8 mouse cellular contexts compared by ENCODE assay signal in genomic region chr15:6708526-6709441, GRCm38 (mm10). TPM values are rescaled to one million over a fixed set of nuclear protein-coding genes. Genes with fewer than 3 reads are reported as not detected.
DNase-seq lines count a peak whose midpoint lies in the region; ATAC-seq and TF ChIP-seq lines count a peak whose summit lies in the region.

No protein-coding gene starts in this region.

- TF ChIP-seq POLR2A in cerebellum, adult 2 months (IDR thresholded peaks at IDR 0.05; ENCODE audit: borderline replicate concordance, insufficient read depth, low read length) = no peak
- TF ChIP-seq POLR2A in myocyte (IDR thresholded peaks at IDR 0.05; ENCODE audit: insufficient read length, low read depth) = no peak

- H3K4me2 ChIP-seq in forebrain, embryonic 15.5 days (replicated peaks) = peak overlapping the region; percentile 95
- H3K4me2 ChIP-seq in hindbrain, postnatal 0 days (ENCODE audit: low read depth, low read length) = peak overlapping the region; percentile 97
- peak overlapping the region; percentile 69 for H3K4me2 ChIP-seq in liver, embryonic 11.5 days
- H3K4me2 ChIP-seq in myocyte (ENCODE audit: low read depth) = peak overlapping the region; percentile 91
- H3K4me2 ChIP-seq in stomach, embryonic 14.5 days (replicated peaks; ENCODE audit: low read depth, low read length) = peak overlapping the region; percentile 91

- peak overlapping the region; percentile 97 for H3K9ac ChIP-seq in forebrain, embryonic 15.5 days (replicated peaks)
- peak overlapping the region; percentile 91 for H3K9ac ChIP-seq in hindbrain, postnatal 0 days (replicated peaks; ENCODE audit: low read length)
- H3K9ac ChIP-seq in liver, embryonic 11.5 days (ENCODE audit: low read depth, low read length) = peak overlapping the region; percentile 96
- H3K9ac ChIP-seq in stomach, embryonic 14.5 days (replicated peaks; ENCODE audit: low read depth, low read length) = peak overlapping the region; percentile 85

- H3K4me3 ChIP-seq in cerebellum, adult 2 months (replicated peaks; ENCODE audit: insufficient read depth, low read depth, low read length) = peak overlapping the region; percentile 98
- H3K4me3 ChIP-seq in forebrain, embryonic 15.5 days = peak overlapping the region; percentile 92
- H3K4me3 ChIP-seq in hindbrain, postnatal 0 days (ENCODE audit: low read length) = peak overlapping the region; percentile 99
- peak overlapping the region; percentile 94 for H3K4me3 ChIP-seq in liver, embryonic 11.5 days (ENCODE audit: low read depth, low read length)
- H3K4me3 ChIP-seq in myocyte = peak overlapping the region; percentile 45
- peak overlapping the region; percentile 91 for H3K4me3 ChIP-seq in stomach, embryonic 14.5 days (ENCODE audit: low read depth, low read length)

- peaks cover 49% of the 10 kb centered on the region for H3K79me2 ChIP-seq in myocyte (ENCODE audit: control insufficient read depth, insufficient read depth)

- no peaks in the 10 kb centered on the region for H3K9me3 ChIP-seq in forebrain, embryonic 15.5 days
- no peaks in the 10 kb centered on the region for H3K9me3 ChIP-seq in hindbrain, postnatal 0 days (ENCODE audit: low read length)
- H3K9me3 ChIP-seq in liver, embryonic 11.5 days (ENCODE audit: control insufficient read depth, low read length) = no peaks in the 10 kb centered on the region
- H3K9me3 ChIP-seq in stomach, embryonic 14.5 days (ENCODE audit: control insufficient read depth, low read depth, low read length) = no peaks in the 10 kb centered on the region

- peak; percentile 13 for DNase-seq in layer of hippocampus, adult 11-12 months (ENCODE audit: low spot score)
- no peak for DNase-seq in layer of hippocampus, adult 9-10 months (ENCODE audit: low spot score)
- peak; percentile 55 to 66 for DNase-seq in cerebellum, adult 2 months
- DNase-seq in hindbrain, postnatal 0 days (ENCODE audit: low spot score) = peak; percentile 18
- peak; percentile 64 for DNase-seq in liver, embryonic 11.5 days (ENCODE audit: low spot score)

- H3ac ChIP-seq in myocyte (ENCODE audit: control insufficient read depth, insufficient read length) = peak overlapping the region; percentile 86

- no peaks in the 10 kb centered on the region for H3K27me3 ChIP-seq in cerebellum, adult 2 months (ENCODE audit: control insufficient read depth, insufficient read depth, low read length)
- H3K27me3 ChIP-seq in forebrain, embryonic 15.5 days = 0 out of 2 replicates have a peak, but pooled peaks cover 4% of the 10 kb centered on the region
- H3K27me3 ChIP-seq in hindbrain, postnatal 0 days (ENCODE audit: insufficient read depth, low read length) = no peaks in the 10 kb centered on the region
- no peaks in the 10 kb centered on the region for H3K27me3 ChIP-seq in liver, embryonic 11.5 days (replicated peaks; ENCODE audit: control insufficient read depth, insufficient read depth, low read length)
- no peaks in the 10 kb centered on the region for H3K27me3 ChIP-seq in myocyte (ENCODE audit: control insufficient read depth, insufficient read depth, insufficient read length)
- no peaks in the 10 kb centered on the region for H3K27me3 ChIP-seq in stomach, embryonic 14.5 days (ENCODE audit: control insufficient read depth, insufficient read depth, low read length)

- H3K27ac ChIP-seq in cerebellum, adult 2 months (ENCODE audit: insufficient read depth, low read length) = peak overlapping the region; percentile 23; the same call in 1 of the 2 replicates
- H3K27ac ChIP-seq in forebrain, embryonic 15.5 days (replicated peaks) = peak overlapping the region; percentile 96
- peak overlapping the region; percentile 96 for H3K27ac ChIP-seq in hindbrain, postnatal 0 days
- peak overlapping the region; percentile 93 for H3K27ac ChIP-seq in liver, embryonic 11.5 days (ENCODE audit: low read depth, low read length)
- H3K27ac ChIP-seq in stomach, embryonic 14.5 days (ENCODE audit: low read length) = peak overlapping the region; percentile 92

- WGBS in cerebellum, adult 2 months = 1% methylated on average over 89 of the region's 89 CpGs
- under 1% methylated on average over 86 of the region's 89 CpGs for WGBS in forebrain, embryonic 15.5 days
- under 1% methylated on average over 72 of the region's 89 CpGs for WGBS in hindbrain, postnatal 0 days
- WGBS in liver, embryonic 11.5 days = under 1% methylated on average over 78 of the region's 89 CpGs
- under 1% methylated on average over 79 of the region's 89 CpGs for WGBS in stomach, embryonic 14.5 days

- peak; percentile 86 for ATAC-seq in forebrain, embryonic 15.5 days (replicated peaks)
- peak; percentile 84; the same call in 1 of the 2 replicates for ATAC-seq in hindbrain, postnatal 0 days
- peak; percentile 39 for ATAC-seq in liver, embryonic 11.5 days (replicated peaks; ENCODE audit: low FRiP score)
- peak; percentile 73 for ATAC-seq in stomach, embryonic 14.5 days (ENCODE audit: insufficient number of reproducible peaks, insufficient read depth, low FRiP score, low read depth)

- no peaks in the 10 kb centered on the region for H3K36me3 ChIP-seq in forebrain, embryonic 15.5 days
- H3K36me3 ChIP-seq in hindbrain, postnatal 0 days (ENCODE audit: insufficient read depth, low read length) = no peaks in the 10 kb centered on the region
- H3K36me3 ChIP-seq in liver, embryonic 11.5 days (ENCODE audit: control insufficient read depth, insufficient read depth, low read length) = no peaks in the 10 kb centered on the region
- no peaks in the 10 kb centered on the region for H3K36me3 ChIP-seq in myocyte (ENCODE audit: control insufficient read depth, insufficient read depth)
- no peaks in the 10 kb centered on the region for H3K36me3 ChIP-seq in stomach, embryonic 14.5 days (ENCODE audit: control insufficient read depth, insufficient read depth, low read length)

- peaks cover 5% of the 10 kb centered on the region; the same call in 1 of the 2 replicates for H3K4me1 ChIP-seq in cerebellum, adult 2 months (ENCODE audit: control insufficient read depth, insufficient read depth, low read length)
- peaks cover 41% of the 10 kb centered on the region for H3K4me1 ChIP-seq in forebrain, embryonic 15.5 days
- peaks cover 11% of the 10 kb centered on the region; the same call in 1 of the 2 replicates for H3K4me1 ChIP-seq in hindbrain, postnatal 0 days (ENCODE audit: insufficient read depth, low read length)
- H3K4me1 ChIP-seq in liver, embryonic 11.5 days (replicated peaks; ENCODE audit: control insufficient read depth, insufficient read depth, low read length) = peaks cover 39% of the 10 kb centered on the region
- H3K4me1 ChIP-seq in stomach, embryonic 14.5 days (ENCODE audit: control insufficient read depth, insufficient read depth, low read length) = peaks cover 20% of the 10 kb centered on the region; the same call in 1 of the 2 replicates

- TF ChIP-seq CTCF in cerebellum, adult 2 months (IDR thresholded peaks at IDR 0.05; ENCODE audit: borderline replicate concordance, insufficient read depth, low read depth, low read length) = no peak
- no peak for TF ChIP-seq CTCF in hindbrain, postnatal 0 days (IDR thresholded peaks at IDR 0.05; ENCODE audit: low read depth)

TF ChIP-seq in myocyte, 11 proteins besides CTCF, POLR2A, EP300 and RAD21:
- TF ChIP-seq POLR2AphosphoS2 (IDR thresholded peaks at IDR 0.05; ENCODE audit: insufficient read length, low read depth) = no peak
- no peak for TF ChIP-seq REST (IDR thresholded peaks at IDR 0.05; ENCODE audit: insufficient read depth, insufficient read length)
- TF ChIP-seq TCF3 (IDR thresholded peaks at IDR 0.05; ENCODE audit: insufficient read length, low read depth) = no peak
- TF ChIP-seq MYOD1 (IDR thresholded peaks at IDR 0.05; ENCODE audit: control insufficient read depth in 1 of 3, insufficient read length in 2 of 3, low read depth in 2 of 3) = no peak

RNA-seq across cellular contexts. Expression of gene Rictor, which starts 0.6 kb away (rescaled TPM):
- polyA plus RNA-seq in cerebellum, adult 2 months (2012; rRNA removed) = 24.4 and 26.0 TPM in 2 replicates
- 59.1 and 60.7 TPM in 2 replicates for polyA plus RNA-seq in forebrain, embryonic 15.5 days (2015; fragmentation: Nextera tagmentation; extraction: Ambion mirVana)
- total RNA-seq in hindbrain, postnatal 0 days (2014; rRNA removed) = 27.7 and 30.9 TPM in 2 replicates
- 34.6 and 36.7 TPM in 2 replicates for polyA plus RNA-seq in hindbrain, postnatal 0 days (2015; fragmentation: Nextera tagmentation; extraction: Ambion mirVana)
- 31.6 and 33.3 TPM in 2 replicates for polyA plus RNA-seq in liver, embryonic 11.5 days (2014; fragmentation: Nextera tagmentation; extraction: Ambion mirVana)
- polyA plus RNA-seq in myocyte (2012; fragmentation: generic; extraction: Trizol) = 2.4 TPM
- polyA plus RNA-seq in stomach, embryonic 14.5 days (2014; fragmentation: Nextera tagmentation; extraction: Ambion mirVana) = 50.0 and 50.8 TPM in 2 replicates

Comparison
In these comparisons a context has a peak if more than half of its experiments do, and no peak if none do; other contexts are left out.
1. H3K27ac ChIP-seq: peak in every context shown above with its lines; median percentile 96 in forebrain, embryonic 15.5 days; 96 in hindbrain, postnatal 0 days; 93 in liver, embryonic 11.5 days; 92 in stomach, embryonic 14.5 days; 23 in cerebellum, adult 2 months.
2. H3K4me3 ChIP-seq: peak in every context shown above with its lines; median percentile 99 in hindbrain, postnatal 0 days; 98 in cerebellum, adult 2 months; 94 in liver, embryonic 11.5 days; 92 in forebrain, embryonic 15.5 days; 91 in stomach, embryonic 14.5 days; 45 in myocyte.